Comparison of ENCODE assay signal across 19 mouse cellular contexts in the genomic region with DNA sequence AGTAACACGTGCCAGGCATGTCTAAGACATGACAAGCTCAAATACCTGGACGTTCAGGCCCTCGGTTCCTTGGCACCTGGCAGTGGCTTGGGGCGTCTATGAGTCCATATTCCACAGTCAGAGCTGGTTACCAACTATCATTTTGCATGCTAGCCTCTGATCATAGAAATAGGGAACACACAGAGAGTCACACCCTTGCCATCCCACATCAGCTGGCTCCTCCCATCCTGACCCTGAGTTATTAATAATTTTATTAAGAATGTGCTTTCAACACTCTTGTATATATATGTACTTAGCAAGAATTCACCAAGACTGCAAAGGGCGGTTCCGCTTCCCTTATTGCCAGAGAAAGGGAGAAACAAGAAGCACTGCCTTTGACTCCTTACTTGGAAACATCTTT. TPM values are rescaled to one million over a fixed set of nuclear protein-coding genes. Genes with fewer than 3 reads are reported as not detected.
"Had no signal": no experiment of that assay in that cellular context is flagged by ENCODE, and none has a peak within 500 bp of the region (broad histone marks: within the 10 kb centered on the region; RNA-seq: fewer than 3 reads in every experiment).

No protein-coding gene starts in this region.

- H3K27me3 ChIP-seq: midbrain, embryonic 13.5 days; midbrain, embryonic 15.5 days; neural tube, embryonic 13.5 days; neural tube, embryonic 15.5 days; stomach, embryonic 15.5 days had no signal

- H3K9me3 ChIP-seq: megakaryocyte, embryonic 14.5 days; midbrain, embryonic 13.5 days; midbrain, embryonic 15.5 days; neural tube, embryonic 13.5 days; neural tube, embryonic 15.5 days; stomach, embryonic 15.5 days had no signal

- DNase-seq: lung, adult 18-20 months; lung, embryonic 14.5 days; lung, postnatal 10 days; lung, postnatal 4 days; retina, postnatal 1 day; right cerebral cortex, postnatal 14 days; thymus, postnatal 14 days; thymus, postnatal 36 days had no signal

- H3K36me3 ChIP-seq: midbrain, embryonic 13.5 days; midbrain, embryonic 15.5 days; stomach, embryonic 15.5 days had no signal

- ATAC-seq: midbrain, embryonic 13.5 days; midbrain, embryonic 15.5 days had no signal

- H3K4me2 ChIP-seq: lung, embryonic 14.5 days; midbrain, embryonic 11.5 days; midbrain, embryonic 13.5 days; midbrain, embryonic 15.5 days; neural tube, embryonic 13.5 days; neural tube, embryonic 15.5 days; stomach, embryonic 15.5 days had no signal

- H3K4me1 ChIP-seq: megakaryocyte, embryonic 14.5 days; midbrain, embryonic 13.5 days; midbrain, embryonic 15.5 days; neural tube, embryonic 13.5 days; neural tube, embryonic 15.5 days; stomach, embryonic 15.5 days had no signal

- H3K27ac ChIP-seq: liver, embryonic 14.5 days; midbrain, embryonic 13.5 days; midbrain, embryonic 15.5 days; neural tube, embryonic 13.5 days; neural tube, embryonic 15.5 days; stomach, embryonic 15.5 days; stomach, postnatal 0 days had no signal

- H3K4me3 ChIP-seq: megakaryocyte, embryonic 14.5 days; midbrain, embryonic 13.5 days; midbrain, embryonic 15.5 days; myocyte; neural tube, embryonic 13.5 days; neural tube, embryonic 15.5 days; stomach, embryonic 15.5 days had no signal

- H3K9ac ChIP-seq: liver, embryonic 14.5 days; lung, embryonic 14.5 days; midbrain, embryonic 13.5 days; midbrain, embryonic 15.5 days; neural tube, embryonic 13.5 days; neural tube, embryonic 15.5 days; stomach, embryonic 15.5 days had no signal

RNA-seq across cellular contexts. Expression of gene Irf4, which starts 34.5 kb away (rescaled TPM):
- polyA plus RNA-seq: neural tube, embryonic 11.5 days had no signal
